Mouse (Mus musculus) kidney, embryonic 16.5 days (tissue): ENCODE data around the gene Etv4. TPM values are rescaled to one million over a fixed set of nuclear protein-coding genes. Genes with fewer than 3 reads are reported as not detected.

ENCODE experiments used
- ATAC-seq: fragments of 200-750 bp; cut with Nextera tagmentation; 2 replicates; pipeline ENCODE4 v1.8.0; 2017; ENCODE audit warnings: moderate TSS enrichment; ENCODE audit not compliant: low FRiP score, low TSS enrichment
- H3K27ac ChIP-seq: fragments of 300-500 bp; sonication (generic); 2 replicates; pipeline ENCODE4 v1.5.1; 2014; ENCODE audit warnings: low read length
- H3K27me3 ChIP-seq: fragments of 300-500 bp; sonication (generic); 2 replicates; pipeline ENCODE4 v1.6.1; 2014; ENCODE audit warnings: low read length, control low read depth, mixed read lengths; ENCODE audit not compliant: insufficient read depth
- H3K36me3 ChIP-seq: fragments of 300-500 bp; sonication (generic); 2 replicates; pipeline ENCODE4 v1.6.1; 2014; ENCODE audit warnings: low read length, control low read depth, mixed read lengths; ENCODE audit not compliant: insufficient read depth
- H3K4me1 ChIP-seq: fragments of 300-500 bp; sonication (generic); 2 replicates; pipeline ENCODE4 v1.6.1; 2014; ENCODE audit warnings: low read length, control low read depth, mixed read lengths; ENCODE audit not compliant: insufficient read depth
- H3K4me2 ChIP-seq: fragments of 300-500 bp; sonication (generic); replicated peaks from 2 replicates; pipeline ENCODE4 v1.6.1; 2014; ENCODE audit warnings: low read depth, low read length
- H3K4me3 ChIP-seq: fragments of 300-500 bp; sonication (generic); 2 replicates; pipeline ENCODE4 v1.5.1; 2014; ENCODE audit warnings: mild to moderate bottlenecking, low read length
- H3K9ac ChIP-seq: fragments of 300-500 bp; sonication (generic); replicated peaks from 2 replicates; pipeline ENCODE4 v1.6.1; 2014; ENCODE audit warnings: low read length
- H3K9me3 ChIP-seq: fragments of 300-500 bp; sonication (generic); 2 replicates; pipeline ENCODE4 v1.6.1; 2016; ENCODE audit warnings: low read length, control low read depth
- WGBS: fragments of 180-500 bp; shearing (Covaris S2); extraction: QIAGEN DNeasy Blood & Tissue Kit; methylation state at CpG from one replicate; pipeline ENCODE4 v1.1.7; 2014; 5-methylcytosine and 5-hydroxymethylcytosine counted together
- polyA plus RNA-seq: library from polyadenylated mRNA; unstranded; fragments of >200 nt; fragmentation: Nextera tagmentation; extraction: Ambion mirVana; gene quantifications from 2 replicates; pipeline ENCODE4 v1.2.1, GENCODE M21; 2015

Gene Etv4
- polyA plus RNA-seq, 1 experiment from 2014 or later = 51.0 TPM

GRCm38 (mm10) chr11:101733596-101733995 lies 51.6 kb downstream of the Etv4 start:
- no peak for ATAC-seq
- Histone ChIP-seq H3K9me3 (no peaks in the 10 kb centered on the region), H3K4me1 (peaks cover 8% of the 10 kb centered on the region), H3K4me3 (peak overlapping the region; percentile 83), H3K27me3 (no peaks in the 10 kb centered on the region), H3K36me3 (peaks cover 23% of the 10 kb centered on the region), H3K9ac (peak overlapping the region; percentile 83), H3K4me2 (peak overlapping the region; percentile 63), H3K27ac (no peak overlapping the region)
- 31% methylated on average over 9 of the region's 9 CpGs for WGBS

DNA sequence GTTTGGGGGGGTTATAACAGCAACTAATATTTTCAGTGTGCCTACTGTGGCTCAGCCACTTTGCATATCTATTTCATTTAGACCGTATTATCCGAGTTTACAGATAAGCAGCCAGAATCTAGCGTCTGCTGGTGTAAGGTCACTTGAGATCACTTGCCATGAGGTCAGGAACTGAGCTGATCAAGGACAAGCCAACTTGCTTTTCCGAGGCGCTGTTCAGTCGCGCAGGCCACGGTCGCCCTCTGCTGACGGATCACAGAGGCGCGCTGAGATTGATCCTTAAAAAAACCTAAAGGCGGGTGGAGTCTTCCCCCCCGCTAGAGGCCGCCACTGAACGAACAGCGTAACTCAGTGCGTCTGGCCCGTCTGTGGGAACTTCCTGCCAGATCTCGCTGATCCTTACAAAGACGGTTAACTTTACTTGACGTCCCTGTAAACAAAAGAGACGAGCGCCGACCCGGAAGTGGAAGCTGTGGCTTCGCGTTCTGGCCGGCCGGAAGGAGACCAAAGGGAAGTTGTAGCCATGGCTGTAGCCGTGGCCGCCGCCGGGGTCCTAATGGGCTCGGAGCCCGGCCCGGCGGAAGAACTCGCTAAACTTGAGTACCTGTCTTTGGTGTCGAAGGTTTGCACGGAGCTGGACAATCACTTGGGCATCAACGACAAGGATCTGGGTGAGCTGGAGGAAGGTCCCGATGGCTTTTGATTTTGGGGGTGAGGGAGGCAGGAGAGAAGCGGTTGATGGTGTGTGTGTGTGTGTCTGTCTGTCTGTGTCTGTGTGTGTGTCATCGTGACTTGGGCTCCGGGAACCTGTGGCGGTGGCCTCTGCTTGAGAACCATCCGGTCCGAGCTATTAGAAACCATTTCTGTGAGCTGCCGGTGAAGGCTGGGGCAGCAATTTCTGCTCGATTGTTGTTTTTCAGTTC lies 52.4 kb downstream of the Etv4 start, which contains the start of gene Dhx8:
TSS of gene Dhx8 (plus strand) at position 402 of the 923 bp plus-strand sequence.
- Histone ChIP-seq H3K9me3 (no peaks in the 10 kb centered on the region), H3K4me1 (peaks cover 8% of the 10 kb centered on the region), H3K4me3 (peak within 1 kb of the TSS; percentile 83), H3K9ac (peak within 1 kb of the TSS; percentile 83), H3K27ac (peak within 1 kb of the TSS; percentile 71), H3K36me3 (peaks cover 16% of the 10 kb centered on the region), H3K4me2 (peak within 1 kb of the TSS; percentile 63), H3K27me3 (no peaks in the 10 kb centered on the region)
- WGBS = under 1% methylated on average over 51 of the region's 51 CpGs
- peak; percentile 96 for ATAC-seq

GRCm38 (mm10) chr11:101729308-101729707 lies 55.9 kb downstream of the Etv4 start:
- 43% methylated on average over 3 of the region's 3 CpGs for WGBS
- Histone ChIP-seq H3K9me3 (no peaks in the 10 kb centered on the region), H3K4me2 (no peak overlapping the region), H3K9ac (no peak overlapping the region), H3K36me3 (no peaks in the 10 kb centered on the region), H3K4me3 (no peak overlapping the region), H3K27me3 (no peaks in the 10 kb centered on the region), H3K27ac (no peak overlapping the region), H3K4me1 (peaks cover 8% of the 10 kb centered on the region)
- no peak for ATAC-seq

GRCm38 (mm10) chr11:101726765-101727164 lies 58.4 kb downstream of the Etv4 start:
- no peaks in the 10 kb centered on the region for H3K36me3 ChIP-seq
- no peaks in the 10 kb centered on the region for H3K27me3 ChIP-seq
- no peak overlapping the region for H3K27ac ChIP-seq
- no peaks in the 10 kb centered on the region for H3K4me1 ChIP-seq
- H3K4me2 ChIP-seq = no peak overlapping the region
- ATAC-seq = no peak
- H3K4me3 ChIP-seq = no peak overlapping the region
- H3K9me3 ChIP-seq = no peaks in the 10 kb centered on the region
- H3K9ac ChIP-seq = no peak overlapping the region
- WGBS = 19% methylated on average over 2 of the region's 2 CpGs

- 76% methylated on average over 8 of the region's 8 CpGs for WGBS
- no peaks in the 10 kb centered on the region for H3K36me3 ChIP-seq
- no peaks in the 10 kb centered on the region for H3K27me3 ChIP-seq
- H3K9me3 ChIP-seq = no peaks in the 10 kb centered on the region
- H3K4me3 ChIP-seq = no peak overlapping the region
- H3K4me2 ChIP-seq = no peak overlapping the region
- no peak overlapping the region for H3K9ac ChIP-seq
- ATAC-seq = no peak
- no peak overlapping the region for H3K27ac ChIP-seq
- no peaks in the 10 kb centered on the region for H3K4me1 ChIP-seq
Measured at GRCm38 (mm10) chr11:101725043-101725442, 60.1 kb downstream of the Etv4 start.

DNA sequence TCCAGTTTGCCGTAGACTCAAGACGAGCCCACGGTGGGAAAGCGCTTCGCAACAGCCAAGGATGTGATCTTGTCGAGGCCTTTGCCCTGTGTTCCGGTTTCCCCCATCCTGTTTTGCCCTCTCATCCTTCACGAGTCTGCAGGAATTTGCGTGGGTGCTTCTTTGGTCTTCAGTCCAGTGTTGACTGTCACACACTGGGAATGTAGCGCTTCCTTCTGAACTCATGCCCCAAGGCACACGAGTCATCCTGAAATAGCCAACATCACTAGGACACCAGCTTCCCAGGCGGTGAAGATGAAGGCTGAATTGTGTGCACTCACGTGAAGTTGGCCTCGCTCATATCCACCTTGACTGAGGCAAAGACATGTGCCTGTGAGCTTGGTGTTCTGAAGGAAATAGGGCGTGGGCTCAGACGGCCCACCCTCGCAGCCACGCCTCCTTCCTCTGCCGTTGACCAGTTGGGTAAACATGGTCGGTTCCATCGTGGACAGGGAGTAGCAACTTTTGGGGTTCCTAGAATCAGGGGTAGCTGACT lies 65.1 kb downstream of the Etv4 start:
- Histone ChIP-seq H3K4me1 (no peaks in the 10 kb centered on the region), H3K36me3 (no peaks in the 10 kb centered on the region), H3K9me3 (no peaks in the 10 kb centered on the region), H3K9ac (no peak overlapping the region), H3K27ac (no peak overlapping the region), H3K4me3 (no peak overlapping the region), H3K27me3 (no peaks in the 10 kb centered on the region), H3K4me2 (no peak overlapping the region)
- no peak for ATAC-seq
- WGBS = 66% methylated on average over 21 of the region's 21 CpGs

Other genes starting within 250 kb of the Etv4 start
- 12.5 and 14.9 TPM in 2 replicates for gene Brca1, start 233.4 kb downstream of the Etv4 start, polyA plus RNA-seq
- 84.7 and 90.0 TPM in 2 replicates for gene Nbr1, start 233.2 kb downstream of the Etv4 start, polyA plus RNA-seq
- gene Tmem106a, start 203.1 kb downstream of the Etv4 start, polyA plus RNA-seq = 7.0 and 8.2 TPM in 2 replicates
- not detected in 2 replicates for gene Gm11634, start 186.1 kb downstream of the Etv4 start, polyA plus RNA-seq
- 41.7 and 43.1 TPM in 2 replicates for gene Rdm1, start 158.2 kb downstream of the Etv4 start, polyA plus RNA-seq
- 5.1 and 6.4 TPM in 2 replicates for gene Arl4d, start 119.8 kb downstream of the Etv4 start, polyA plus RNA-seq
- 31.3 and 33.2 TPM in 2 replicates for gene Dhx8, start 52.5 kb downstream of the Etv4 start, polyA plus RNA-seq
- gene Meox1, start 109.0 kb upstream of the Etv4 start, polyA plus RNA-seq = 15.2 and 15.5 TPM in 2 replicates
- 0.76 and 0.80 TPM in 2 replicates for gene Sost, start 181.6 kb upstream of the Etv4 start, polyA plus RNA-seq
- not detected in 2 replicates for gene Cfap97d1, start 198.9 kb upstream of the Etv4 start, polyA plus RNA-seq
- gene Dusp3, start 201.6 kb upstream of the Etv4 start, polyA plus RNA-seq = 39.6 and 39.7 TPM in 2 replicates
- 7.2 and 9.0 TPM in 2 replicates for gene Mpp3, start 243.1 kb upstream of the Etv4 start, polyA plus RNA-seq